Mouse (Mus musculus): ENCODE measurements at regions not wholly inside any gene's neighbourhood (a gene's known extent, or its start where the extent isn't known, plus 50 kb on each side); places are given as distances from the start of the nearest gene placed in this dataset.

DNA sequence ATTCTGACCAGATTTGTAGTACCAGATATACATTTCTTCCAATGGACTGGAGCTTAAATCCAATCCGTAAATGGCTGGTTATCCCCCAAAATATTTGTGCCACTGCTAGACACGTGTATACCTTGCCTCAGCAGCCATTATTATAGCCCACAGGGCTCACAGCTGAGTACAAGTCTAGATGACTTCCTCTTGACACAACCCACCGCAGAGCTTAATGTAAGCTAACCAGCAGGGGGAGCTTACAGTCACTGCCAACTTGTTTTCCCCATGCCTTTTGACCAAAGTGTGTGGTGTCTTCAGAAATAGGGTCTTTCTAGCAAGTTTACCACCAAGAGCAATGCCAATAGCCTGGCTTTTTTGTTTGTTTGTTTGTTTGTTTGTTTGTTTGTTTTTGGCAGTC is 316.6 kb downstream of the Elavl2 start:
- TF ChIP-seq CTCF (IDR thresholded peaks at IDR 0.05; ENCODE audit: insufficient read depth, low read length), result no peak
- no peak for TF ChIP-seq POLR2A (IDR thresholded peaks at IDR 0.05; ENCODE audit: borderline replicate concordance, extremely low read depth, low read depth, low read length)
